Mouse (Mus musculus): ENCODE results near the gene Gm26620. TPM values are rescaled to one million over a fixed set of nuclear protein-coding genes. Genes with fewer than 3 reads are reported as not detected.

Gene Gm26620
- total and polyA plus RNA-seq, 3 experiments, result 0.62 to 5.1 (median 0.72) TPM

DNA sequence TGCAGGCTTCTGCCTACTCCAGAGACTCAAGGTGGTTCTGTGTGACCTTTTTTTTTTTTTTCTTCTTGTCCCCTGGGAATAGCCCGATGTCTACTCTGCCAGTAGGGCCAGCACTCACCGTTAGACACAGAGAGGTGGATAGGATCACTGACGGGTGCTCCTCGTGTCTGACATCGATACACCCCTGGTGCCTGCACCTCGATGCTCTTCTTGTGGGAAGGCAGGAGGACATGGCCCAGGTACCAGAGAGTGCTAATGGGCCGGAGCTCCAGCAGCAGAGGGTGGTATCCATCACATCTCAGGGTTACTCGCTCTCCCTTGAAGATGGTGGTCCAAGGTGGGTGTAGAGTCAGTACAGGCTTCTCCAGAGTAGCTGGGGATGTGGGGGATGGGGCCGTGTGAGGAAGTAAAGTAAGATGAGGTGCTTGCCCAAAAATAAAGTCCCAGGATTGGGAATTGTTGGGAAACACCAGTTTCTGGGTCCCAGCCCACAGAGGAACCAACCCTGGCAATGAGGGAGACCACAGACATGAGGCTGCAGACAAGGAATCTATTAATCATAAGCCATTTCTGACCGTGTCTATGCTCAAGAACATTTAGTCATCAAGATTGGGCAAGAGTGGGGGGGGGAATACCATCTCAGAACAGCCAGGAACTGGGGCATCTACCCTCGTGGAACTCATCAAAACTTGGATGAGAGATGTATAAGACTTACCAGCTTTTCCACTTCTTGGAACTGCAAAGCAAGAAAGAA, 27.2 kb downstream of the Gm26620 start:
- peak; percentile 56 for DNase-seq

DNA sequence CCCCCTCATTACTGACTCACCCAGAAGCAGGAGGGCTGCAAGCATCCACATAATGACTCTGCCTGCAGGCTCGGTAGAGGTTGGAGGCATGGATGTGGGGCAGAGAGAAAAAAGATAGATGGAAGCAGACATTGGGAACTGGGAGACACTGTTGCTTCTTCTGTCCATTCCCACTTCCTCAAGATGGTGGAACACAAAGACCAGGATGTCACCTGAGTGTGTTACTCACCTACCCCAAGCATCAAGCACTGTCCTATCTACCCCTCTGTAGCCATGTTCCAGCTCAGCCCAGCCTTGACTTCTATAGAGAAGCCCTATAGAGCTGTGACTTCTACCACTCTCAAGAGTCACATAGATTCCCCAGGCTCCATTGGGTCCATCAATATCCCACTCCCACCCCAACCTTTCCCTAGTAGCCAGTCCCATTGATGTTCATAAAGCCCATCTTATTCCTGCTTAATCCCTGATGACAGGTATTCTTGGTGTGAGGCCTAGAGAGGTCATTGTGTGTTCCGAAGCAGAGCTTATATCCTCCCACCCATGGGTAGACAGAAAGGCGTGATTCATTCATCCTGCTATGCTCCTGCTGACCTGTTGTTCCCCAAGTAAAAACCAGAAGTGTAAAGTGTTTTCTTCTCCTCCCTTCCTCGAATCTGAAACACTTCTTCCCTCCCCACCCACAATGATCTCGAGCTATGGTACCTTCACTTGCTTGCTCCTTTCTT, 28.2 kb downstream of the Gm26620 start, which contains the start of gene Fcrlb:
Gene Fcrlb, minus strand, starts transcription at position 51 of the 725 bp plus-strand sequence.
- no peak for DNase-seq

DNA sequence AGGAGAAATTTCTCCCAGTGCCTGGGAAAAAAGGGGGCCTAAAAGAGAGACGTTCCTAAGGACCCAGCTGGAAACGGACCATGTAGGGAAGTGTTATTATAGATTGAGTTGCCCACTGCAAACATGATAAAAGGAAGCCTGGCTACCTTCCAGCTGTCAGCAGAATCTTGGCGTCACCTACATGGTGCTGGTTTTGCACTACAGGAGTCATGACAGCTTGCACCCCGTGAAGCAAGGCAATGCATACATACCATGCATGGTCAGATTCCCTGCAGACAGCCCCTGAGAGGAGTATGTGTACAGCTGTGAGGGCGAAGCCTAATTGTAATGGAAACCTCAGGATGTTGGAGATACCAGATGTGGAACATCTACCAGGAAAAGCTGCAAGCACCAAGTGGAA, 30.8 kb downstream of the Gm26620 start:
- DNase-seq, result no peak

- no peak for DNase-seq
Observed at GRCm38 (mm10) chr1:170919308-170919707, 34.4 kb downstream of the Gm26620 start.

DNA sequence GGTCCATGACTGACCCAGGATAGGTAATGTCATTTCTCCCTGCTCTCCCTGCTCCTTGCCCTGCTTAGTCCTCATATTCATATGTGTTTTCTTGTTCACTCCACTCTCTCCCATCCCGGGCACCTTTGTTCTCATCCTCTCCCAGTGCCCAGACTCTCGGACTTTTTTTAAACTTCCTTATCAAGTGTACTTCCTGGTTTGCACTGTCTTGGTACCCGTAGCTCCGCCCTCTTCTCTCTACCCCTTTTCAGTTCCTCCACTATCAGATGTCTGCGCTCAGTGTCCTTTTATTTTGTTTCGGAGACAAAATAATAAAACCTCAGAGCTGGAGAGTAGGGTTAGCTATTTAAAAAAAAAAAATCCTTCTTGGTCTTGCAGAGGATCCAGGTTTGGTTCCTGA, 39.6 kb downstream of the Gm26620 start:
- DNase-seq, result no peak

- peak; percentile 20 for DNase-seq
Observed at GRCm38 (mm10) chr1:170926941-170927340, 42.1 kb downstream of the Gm26620 start.

- DNase-seq, result no peak
Observed at GRCm38 (mm10) chr1:170927378-170927777, 42.5 kb downstream of the Gm26620 start, which contains the start of gene Fcrla. TSS of gene Fcrla (minus strand) at chr1:170927583.

- no peak for DNase-seq
Observed at GRCm38 (mm10) chr1:170928467-170928866, 43.6 kb downstream of the Gm26620 start.

DNA sequence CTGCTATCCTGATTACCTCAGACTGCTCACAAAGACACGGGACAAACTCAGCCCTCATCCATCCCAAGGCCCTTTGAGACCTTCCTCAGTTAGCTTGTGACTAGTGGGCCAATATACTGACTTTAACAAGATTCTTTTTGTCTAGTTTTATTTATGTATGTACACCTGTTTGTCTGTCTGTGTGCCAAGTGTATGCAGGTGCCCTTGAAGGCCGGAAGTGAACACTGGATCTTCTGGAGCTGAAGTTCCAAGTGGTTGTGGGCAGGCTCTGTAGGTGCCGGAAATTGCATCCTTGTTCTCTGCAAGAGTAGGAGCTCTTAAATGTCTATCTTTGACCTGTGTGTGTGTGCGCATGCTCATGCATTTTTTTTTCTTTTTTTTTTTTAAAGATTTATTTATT, 44.4 kb downstream of the Gm26620 start:
- no peak for DNase-seq

DNA sequence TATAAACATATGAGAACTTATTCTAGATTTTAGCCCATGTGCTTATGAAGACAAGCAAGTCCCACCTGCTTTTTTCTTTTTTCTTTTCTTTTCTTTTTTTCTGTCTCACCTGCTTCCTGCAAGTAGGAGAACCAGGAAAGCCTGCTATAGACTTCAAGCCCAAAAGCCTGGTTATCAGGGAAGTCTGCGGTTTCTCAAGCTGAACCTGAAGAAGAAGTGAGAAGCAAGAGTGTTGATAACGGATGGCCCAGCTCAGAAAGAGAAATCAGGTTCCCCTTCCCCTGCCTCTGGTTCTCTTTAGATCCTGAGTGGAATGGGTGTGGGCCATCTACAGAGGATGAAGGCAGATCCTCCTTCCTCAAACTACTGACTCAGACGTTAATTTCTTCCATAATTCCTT, 47.2 kb downstream of the Gm26620 start:
- no peak for DNase-seq

- DNase-seq, result no peak
Observed at GRCm38 (mm10) chr1:170933386-170933920, 48.6 kb downstream of the Gm26620 start.

- DNase-seq, result no peak
Observed at GRCm38 (mm10) chr1:170933940-170934339, 49.1 kb downstream of the Gm26620 start.

- no peak for DNase-seq
Observed at GRCm38 (mm10) chr1:170934383-170934782, 49.5 kb downstream of the Gm26620 start.

Other genes starting within 250 kb of the Gm26620 start
- 1 to 10 TPM; 5.0 to 7.9 TPM for gene Olfml2b, start 240.5 kb upstream of the Gm26620 start, total RNA-seq (2021)
- 11.3 and 12.3 TPM in 2 replicates for gene Olfml2b, start 240.5 kb upstream of the Gm26620 start, polyA plus RNA-seq (2012; rRNA removed)
- gene Atf6, start 17.3 kb upstream of the Gm26620 start, total RNA-seq (2021), result 10 to 100 TPM; 33.3 to 33.5 TPM
- 8.1 and 11.8 TPM in 2 replicates for gene Atf6, start 17.3 kb upstream of the Gm26620 start, polyA plus RNA-seq (2012; rRNA removed)
- 10 to 100 TPM; 12.9 to 20.6 TPM for gene Dusp12, start 475 bp downstream of the Gm26620 start, total RNA-seq (2021)
- gene Dusp12, start 475 bp downstream of the Gm26620 start, polyA plus RNA-seq (2012; rRNA removed), result 12.4 and 13.5 TPM in 2 replicates
- gene Fcrlb, start 27.9 kb downstream of the Gm26620 start, total RNA-seq (2021), result not detected
- gene Fcrlb, start 27.9 kb downstream of the Gm26620 start, polyA plus RNA-seq (2012; rRNA removed), result 0.54 and 0.76 TPM in 2 replicates
- under 1 TPM in 1 of 2 experiments, not detected in 1; 0.97 TPM for gene Fcrla, start 42.5 kb downstream of the Gm26620 start, total RNA-seq (2021)
- gene Fcrla, start 42.5 kb downstream of the Gm26620 start, polyA plus RNA-seq (2012; rRNA removed), result 0.52 and 1.2 TPM in 2 replicates
- 1 to 10 TPM; 7.6 to 8.3 TPM for gene Fcgr2b, start 91.5 kb downstream of the Gm26620 start, total RNA-seq (2021)
- gene Fcgr2b, start 91.5 kb downstream of the Gm26620 start, polyA plus RNA-seq (2012; rRNA removed), result 4.0 and 4.2 TPM in 2 replicates
- 1 to 10 TPM; 5.1 to 6.9 TPM for gene Fcgr4, start 133.9 kb downstream of the Gm26620 start, total RNA-seq (2021)
- gene Fcgr4, start 133.9 kb downstream of the Gm26620 start, polyA plus RNA-seq (2012; rRNA removed), result 1.6 and 2.0 TPM in 2 replicates
- gene Fcgr3, start 179.9 kb downstream of the Gm26620 start, total RNA-seq (2021), result 10 to 100 TPM; 16.4 to 17.7 TPM
- gene Fcgr3, start 179.9 kb downstream of the Gm26620 start, polyA plus RNA-seq (2012; rRNA removed), result 5.4 and 5.5 TPM in 2 replicates
- 1 to 10 TPM; 2.7 to 3.1 TPM for gene Cfap126, start 228.9 kb downstream of the Gm26620 start, total RNA-seq (2021)
- gene Cfap126, start 228.9 kb downstream of the Gm26620 start, polyA plus RNA-seq (2012; rRNA removed), result 2.2 and 3.1 TPM in 2 replicates

All from adrenal gland, adult 2 months (tissue).